Mouse (Mus musculus) kidney, postnatal 14 days (tissue): ENCODE measurements around the gene Wnt5a.

Source experiments
- DNase-seq: peaks from one replicate; pipeline ENCODE4 v3.0.0; 2022; ENCODE audit warnings: mixed read lengths

Gene Wnt5a

DNA sequence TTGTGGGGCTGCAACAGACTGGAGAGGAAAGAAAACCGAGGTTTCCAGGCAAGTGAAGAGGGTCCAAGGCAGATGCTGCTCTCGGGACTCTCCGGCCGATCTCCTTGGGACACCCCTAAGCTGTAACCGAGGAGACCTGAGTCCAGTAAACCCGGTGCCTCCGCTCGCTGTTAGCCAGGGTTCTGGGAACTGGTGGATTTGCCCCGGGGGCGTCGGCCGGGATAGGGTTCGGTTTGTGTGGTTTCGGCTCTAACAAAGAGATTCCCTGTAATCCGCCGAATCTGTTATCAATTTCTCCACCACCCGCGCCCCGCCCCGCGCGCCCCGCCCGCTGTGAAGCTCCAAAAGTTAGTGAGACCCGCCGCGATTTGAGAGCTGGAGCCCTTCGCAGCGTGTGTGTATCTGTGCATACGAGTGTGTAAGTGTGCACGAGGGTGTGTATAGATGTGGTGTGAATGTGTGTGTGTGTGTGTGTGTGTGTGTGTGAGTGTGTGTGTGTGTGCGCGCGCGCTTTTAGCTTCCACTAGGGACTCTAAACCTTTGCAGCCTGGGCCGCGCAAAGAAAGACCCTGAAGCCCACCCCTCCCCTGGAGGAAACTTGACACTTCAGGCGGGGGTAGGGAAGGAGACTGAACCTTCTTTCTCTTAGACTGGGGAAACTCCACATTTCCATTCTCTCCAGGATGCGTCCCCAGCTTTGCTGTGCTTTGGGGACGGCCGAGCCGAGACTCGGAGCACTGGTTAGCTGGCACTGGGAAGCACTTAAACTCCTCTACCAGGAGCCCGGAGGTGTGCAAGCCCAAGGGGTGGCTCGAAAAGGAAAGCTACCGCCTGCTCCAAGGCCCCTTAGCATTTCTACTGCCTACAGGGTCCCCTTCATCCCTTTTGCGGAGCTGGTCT is 5.1 kb downstream of the Wnt5a start:
- peak; percentile 30 for DNase-seq

DNA sequence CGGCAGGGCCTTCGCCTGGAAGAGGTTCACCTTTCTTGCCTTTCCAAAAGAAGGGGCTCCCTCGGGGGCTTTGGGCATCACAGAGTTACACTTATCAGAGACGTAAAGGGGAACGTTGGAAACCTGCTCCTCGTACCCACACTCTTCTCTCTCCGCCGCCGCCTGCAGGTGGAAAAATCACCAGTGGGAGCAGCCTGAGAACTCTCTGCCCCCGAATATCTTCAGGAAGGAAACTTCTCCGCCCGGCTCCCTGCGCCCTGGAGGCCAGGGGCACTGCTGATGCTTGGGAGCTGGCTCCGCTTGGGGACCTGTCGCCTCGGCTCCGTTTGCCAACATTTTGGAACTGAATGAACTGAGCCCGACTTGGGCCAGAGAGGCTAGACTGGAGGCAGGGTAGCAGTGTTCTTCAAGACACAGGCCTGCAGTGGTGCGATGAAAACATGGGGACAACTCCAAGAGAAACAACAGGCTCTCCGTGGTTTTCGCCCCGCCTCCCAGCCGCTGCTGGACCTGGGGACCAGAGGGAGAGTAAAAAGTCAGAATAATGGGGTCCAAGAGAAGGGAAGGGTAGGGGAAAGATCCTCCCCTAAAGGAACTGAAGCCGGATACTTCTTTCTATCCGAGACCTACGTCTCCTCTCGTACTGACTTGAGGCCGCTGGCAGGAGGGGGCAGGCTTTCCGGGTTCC is 5.9 kb downstream of the Wnt5a start:
- DNase-seq, result peak; percentile 29

DNA sequence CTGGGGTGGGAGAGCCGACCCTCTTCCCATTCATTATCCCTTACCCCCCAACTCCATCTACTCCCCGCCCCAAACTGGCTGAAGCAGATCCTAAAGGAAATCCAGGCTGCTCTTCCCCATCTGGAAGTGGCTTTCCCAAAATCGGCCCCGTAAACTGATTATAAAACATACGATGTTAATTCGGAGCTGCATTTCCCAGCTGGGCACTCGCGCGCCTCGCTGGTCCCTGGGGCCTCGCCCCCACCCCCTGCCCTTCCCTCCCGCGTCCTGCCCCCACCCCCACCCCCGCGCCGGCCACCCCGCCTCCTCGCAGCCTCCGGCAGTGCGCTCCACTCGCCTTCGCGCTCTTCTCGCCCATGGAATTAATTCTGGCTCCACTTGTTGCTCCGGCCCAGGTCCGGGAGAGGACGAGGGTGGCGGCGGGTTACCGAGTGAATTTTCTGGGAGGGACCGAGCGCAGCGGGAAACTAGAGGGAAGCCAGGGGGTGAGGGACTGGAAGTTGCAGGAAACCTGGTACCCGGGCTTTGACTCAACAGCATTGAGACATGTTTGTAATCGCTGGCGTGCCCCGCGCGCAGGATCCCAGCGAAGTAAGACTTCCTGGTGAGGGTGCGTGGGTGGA is 6.6 kb downstream of the Wnt5a start:
- peak; percentile 51 for DNase-seq

DNA sequence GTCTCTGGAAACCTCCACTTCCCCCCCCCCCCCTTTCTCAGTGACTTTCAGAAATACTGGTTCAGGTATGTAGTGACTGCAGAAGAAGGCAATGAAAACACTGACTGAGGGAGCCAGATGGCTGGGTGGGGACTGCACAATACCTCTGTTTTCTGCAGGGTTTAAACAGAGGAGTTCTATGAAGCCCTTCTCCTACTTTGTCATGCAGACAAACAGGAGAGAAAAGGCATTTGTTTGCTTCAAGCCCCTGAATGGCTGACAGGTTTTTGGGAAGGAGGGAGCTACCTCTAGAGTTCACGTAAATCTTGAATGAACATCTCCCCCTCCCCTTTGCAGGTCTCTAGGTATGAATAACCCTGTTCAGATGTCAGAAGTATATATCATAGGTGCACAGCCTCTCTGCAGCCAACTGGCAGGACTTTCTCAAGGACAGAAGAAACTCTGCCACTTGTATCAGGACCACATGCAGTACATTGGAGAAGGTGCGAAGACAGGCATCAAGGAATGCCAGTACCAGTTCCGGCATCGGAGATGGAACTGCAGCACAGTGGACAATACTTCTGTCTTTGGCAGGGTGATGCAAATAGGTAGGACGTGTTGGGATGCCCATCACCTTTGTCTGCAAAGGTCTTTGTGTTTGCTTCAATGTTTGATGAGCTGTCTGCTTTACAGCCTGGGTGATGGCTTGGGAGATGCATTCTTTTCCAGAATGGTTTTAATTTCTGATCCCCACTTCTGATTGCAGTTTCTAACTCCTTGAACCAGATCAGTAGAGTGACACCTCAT is 8.4 kb downstream of the Wnt5a start:
- DNase-seq, result no peak

DNA sequence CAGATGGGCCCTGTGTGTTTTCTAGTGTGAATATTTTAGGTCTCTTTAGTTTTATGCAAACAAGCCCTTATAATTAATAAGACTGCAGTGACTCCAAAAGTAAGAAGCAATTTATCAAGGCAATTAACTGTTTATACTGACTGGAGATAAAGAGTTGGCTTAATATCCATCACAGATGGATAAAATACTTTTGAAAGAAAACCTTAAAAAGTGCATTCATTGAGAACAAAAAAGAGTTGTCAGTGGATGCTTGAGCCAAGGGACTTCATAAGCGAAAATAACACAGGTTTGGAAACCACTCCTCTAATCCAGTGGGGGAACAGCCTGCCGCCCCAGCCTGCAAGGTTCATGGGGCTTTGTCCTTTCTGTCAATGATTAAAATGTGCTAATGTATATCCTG is 9.6 kb downstream of the Wnt5a start:
- DNase-seq, result no peak

DNA sequence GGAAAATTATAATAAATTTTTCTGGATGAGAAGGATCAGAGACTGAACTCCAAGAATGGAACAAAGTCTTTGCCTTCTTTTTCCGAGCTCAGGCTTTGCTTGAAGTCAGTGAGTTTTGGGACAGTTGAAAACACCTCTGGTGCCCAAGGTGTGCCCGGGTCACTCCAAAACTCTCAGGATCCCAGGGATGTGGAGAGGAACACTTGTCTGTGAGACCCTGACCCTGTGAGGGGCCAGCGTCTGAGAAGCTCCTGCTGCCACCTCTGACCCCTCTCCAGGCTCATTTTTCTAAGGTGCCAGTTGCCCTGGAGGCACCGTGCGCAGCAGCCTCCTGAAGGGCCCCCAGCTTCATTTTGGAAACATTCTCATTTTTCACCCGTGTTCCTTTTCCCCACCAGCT is 10.8 kb downstream of the Wnt5a start:
- DNase-seq, result no peak

DNA sequence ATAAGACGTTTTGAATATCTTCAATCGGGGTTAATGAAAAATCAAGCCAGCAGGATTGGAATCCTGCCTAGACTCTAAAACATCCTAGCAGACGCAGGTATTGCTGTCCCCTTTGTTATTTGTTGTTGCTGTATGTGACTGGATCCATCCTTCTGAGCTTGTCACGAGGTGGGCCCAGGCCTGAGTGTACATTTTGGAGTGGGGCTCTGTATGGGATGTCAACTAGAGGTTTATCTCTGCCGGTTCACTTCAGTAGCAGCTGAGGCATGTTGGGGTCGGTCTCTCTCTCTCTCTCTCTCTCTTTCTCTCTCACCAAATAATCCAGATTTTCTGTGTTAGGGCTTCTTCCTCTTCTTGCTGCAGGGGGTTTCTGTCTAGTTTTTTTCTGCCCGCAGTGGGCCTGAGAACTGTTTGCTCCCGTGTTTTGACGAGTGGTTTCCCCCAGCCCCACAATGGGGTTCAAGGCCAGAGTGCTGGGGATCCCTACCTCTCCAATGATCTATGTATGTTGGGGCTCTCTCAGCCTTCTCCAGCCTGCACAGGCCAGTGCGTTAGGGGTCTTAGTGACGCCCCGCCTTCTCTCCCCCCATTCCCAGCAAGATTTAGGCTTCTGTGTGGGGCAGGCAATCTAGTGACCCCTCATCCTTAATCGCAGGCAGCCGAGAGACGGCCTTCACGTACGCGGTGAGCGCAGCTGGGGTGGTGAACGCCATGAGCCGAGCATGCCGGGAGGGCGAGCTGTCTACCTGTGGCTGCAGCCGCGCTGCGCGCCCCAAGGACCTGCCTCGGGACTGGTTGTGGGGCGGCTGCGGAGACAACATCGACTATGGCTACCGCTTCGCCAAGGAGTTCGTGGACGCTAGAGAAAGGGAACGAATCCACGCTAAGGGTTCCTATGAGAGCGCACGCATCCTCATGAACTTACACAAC is 13.3 kb downstream of the Wnt5a start:
- DNase-seq, result no peak

DNA sequence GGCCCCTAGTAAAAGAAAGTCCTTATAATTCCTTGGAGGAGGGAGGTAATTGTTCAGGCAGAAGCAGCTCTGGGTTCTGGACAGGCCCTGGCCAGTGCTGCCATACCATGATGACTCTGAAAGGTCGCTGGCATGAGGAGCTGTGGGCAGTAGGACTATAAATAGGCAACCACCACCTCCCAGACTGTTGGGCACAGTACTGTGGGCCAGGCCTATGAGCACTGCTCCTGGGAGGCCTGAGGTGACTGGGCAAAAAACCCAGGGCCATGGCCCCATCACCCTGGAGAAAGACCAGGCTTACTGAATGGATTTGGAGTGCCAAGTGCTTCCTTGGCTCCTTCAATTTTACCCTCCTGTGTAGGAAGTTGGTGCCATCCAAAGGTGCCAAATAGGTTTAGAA is 16.6 kb downstream of the Wnt5a start:
- DNase-seq, result no peak

DNA sequence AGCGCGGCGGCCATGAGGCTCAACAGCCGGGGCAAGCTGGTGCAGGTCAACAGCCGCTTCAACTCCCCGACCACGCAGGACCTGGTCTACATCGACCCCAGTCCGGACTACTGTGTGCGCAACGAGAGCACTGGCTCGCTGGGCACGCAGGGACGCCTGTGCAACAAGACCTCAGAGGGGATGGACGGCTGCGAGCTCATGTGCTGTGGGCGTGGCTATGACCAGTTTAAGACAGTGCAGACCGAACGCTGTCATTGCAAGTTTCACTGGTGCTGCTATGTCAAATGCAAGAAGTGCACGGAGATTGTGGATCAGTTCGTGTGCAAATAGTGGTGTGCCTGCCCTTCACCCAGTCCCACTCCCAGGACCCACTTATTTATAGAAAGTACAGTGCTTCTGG is 18.1 kb downstream of the Wnt5a start:
- no peak for DNase-seq

DNA sequence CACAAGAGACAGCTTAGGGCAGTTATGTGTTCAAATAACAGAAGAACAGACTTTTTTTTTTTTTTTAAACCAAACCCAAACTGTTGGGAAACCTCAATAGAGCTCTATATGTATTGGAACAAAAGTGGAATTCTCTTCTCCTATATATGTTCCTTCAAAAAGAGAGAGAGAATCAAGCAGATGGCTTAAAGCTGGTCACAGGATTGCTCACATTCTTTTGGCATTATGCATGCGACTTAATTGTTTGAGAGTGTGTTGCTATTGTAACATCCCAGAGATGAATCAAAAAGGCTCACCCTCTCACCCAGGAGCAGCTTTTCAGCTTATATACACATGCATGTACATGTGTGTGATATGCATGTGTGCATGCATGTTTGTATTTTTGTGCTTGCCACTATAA is 21.0 kb downstream of the Wnt5a start:
- DNase-seq, result no peak

DNA sequence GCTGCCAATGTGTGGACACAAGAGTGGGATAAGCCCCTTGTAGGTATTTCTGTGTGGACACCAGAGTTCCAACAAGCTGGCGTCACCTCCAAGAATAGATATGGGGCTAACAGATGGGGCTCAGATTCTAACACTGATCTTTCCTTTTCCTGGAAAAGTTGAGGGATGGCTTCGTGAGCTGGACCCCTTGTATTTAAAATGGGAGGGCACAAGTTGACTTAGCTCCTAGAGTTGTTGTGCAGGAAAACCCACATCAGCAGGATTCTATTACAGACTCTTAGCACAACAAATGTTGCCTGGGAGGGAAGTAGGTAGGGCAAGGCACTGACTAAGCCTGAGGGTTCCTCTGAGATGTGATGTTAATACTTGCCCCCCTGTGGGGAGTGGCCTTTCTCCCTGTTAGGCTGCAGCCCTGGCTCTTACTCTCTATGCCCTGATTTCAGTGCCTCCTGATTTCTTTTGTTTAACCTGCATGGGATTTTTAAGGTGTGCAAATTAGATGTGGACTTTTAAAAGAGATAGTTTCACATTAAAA is 23.7 kb downstream of the Wnt5a start:
- no peak for DNase-seq

DNA sequence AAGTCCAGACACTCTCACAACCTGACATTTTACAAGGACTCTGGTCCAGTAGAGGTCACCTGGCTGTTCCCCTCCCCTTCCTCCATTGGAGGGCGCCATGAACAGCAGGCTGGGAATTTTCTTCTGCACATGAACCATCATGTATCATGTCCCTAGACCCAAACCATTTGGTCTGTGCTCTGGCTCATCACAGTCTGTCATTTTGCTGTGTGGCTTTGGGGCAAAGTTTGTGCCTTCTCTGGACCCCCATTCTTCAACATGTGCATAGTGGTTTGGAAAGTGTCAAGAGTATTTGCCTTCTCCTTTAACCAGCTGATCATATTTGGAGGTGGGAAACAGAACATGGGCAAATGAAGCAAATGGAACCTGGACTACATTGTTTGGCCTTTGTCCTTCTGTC is 27.0 kb downstream of the Wnt5a start:
- no peak for DNase-seq

DNA sequence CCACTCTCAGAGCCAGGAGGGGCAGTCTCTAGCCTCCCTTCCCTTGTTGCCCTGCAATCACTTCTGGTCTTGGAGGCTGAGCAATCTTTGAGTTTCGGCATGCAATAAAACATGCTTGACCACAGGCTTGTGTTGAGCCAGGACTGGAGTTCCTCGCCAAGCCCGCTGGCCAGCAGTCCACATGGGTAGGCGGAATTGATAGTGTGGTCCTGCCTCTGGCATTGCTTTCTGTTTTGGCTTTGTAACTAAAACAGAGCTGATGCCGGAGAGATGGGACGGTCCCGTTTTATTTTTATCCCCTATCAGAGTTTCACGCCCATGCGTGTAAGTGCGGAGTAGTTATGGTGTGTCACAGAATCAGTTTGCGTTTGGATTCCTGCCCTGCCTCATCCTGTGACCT is 28.4 kb downstream of the Wnt5a start:
- no peak for DNase-seq

DNA sequence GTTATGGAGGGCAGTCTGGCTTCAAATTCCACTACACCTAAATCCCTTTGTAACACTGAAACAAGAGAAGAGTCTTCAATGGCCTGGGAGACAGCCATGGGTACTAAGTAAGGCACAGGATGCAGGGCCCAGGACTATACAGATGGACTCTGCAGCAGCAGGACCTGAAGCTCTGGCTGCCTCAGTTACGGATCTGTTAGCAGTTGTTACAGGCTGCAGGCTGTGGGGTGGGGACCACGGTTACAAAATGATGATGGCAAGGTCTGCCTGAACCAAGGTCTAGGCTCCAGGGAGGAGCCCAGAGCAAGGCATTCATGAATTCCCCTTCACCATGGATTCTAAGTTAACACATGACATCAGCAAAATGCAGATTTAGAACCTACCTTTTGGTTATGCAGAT is 29.3 kb downstream of the Wnt5a start:
- no peak for DNase-seq

DNA sequence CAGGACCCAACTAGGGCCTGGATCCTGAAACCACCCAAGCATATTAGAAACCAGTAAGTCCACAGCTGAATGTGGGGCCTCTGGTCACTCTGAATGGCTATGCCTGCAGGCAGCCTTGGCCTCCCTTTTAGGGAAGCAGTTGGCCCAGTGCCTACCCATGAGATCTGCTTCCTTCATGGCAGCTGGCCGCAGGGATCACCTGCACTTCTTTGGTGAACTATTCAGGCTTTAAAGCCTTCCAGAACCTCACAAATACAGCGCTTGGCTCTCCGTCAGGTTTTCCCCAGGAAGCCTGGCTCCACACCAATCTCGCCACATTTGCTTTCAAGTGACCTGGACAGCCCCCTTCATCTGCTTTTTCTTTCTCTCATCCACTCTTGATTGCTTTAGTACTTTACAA is 31.3 kb downstream of the Wnt5a start:
- peak; percentile 36 for DNase-seq

DNA sequence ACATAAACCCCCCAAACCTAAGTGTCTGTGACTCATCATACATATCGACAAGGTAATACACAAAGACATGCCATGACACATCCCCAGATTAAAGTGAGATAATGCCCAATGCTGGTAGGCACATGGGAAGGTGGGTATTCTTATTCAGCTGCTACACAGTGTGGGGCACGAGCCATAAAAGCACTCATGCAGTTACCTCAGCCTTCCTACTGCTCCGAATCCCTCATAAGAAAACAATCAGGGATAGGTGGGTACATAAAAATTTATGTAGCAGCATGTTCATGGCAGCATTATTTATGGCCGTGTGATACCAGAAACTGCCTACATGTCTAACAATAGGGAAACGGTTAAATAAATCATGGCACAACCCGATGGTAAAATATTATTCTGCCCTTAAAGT is 35.0 kb downstream of the Wnt5a start:
- no peak for DNase-seq

DNA sequence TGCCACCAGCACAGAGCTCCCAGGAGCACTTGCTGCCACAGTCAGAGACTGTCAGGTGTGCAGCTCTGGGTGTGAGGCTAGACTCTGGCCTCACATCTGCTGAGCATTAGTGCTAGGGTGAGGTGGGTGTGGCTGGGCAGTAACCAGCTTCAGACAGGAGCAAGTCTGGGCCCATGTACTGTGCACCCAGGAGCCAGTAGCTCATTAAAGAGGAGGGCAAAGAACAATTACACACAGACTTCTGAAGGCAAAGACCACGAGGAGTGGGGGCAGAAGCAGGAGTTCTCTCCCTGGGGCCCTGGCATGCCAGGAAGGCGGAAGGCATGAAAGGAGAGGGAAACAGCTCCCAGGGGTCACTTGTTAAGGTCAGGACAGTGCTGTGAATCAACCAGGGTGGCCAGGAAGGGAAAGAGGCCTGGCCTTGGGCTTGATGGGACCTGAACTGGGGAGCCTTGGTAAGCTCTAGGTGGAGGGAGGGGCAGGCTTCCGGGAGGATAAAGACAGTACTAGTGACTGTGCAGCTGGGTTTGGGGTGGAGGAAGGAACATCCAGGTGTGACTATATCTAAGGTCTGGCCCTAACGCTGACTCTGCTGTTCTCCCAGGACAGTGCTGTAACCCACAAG is 37.7 kb downstream of the Wnt5a start:
- DNase-seq, result peak; percentile 76

DNA sequence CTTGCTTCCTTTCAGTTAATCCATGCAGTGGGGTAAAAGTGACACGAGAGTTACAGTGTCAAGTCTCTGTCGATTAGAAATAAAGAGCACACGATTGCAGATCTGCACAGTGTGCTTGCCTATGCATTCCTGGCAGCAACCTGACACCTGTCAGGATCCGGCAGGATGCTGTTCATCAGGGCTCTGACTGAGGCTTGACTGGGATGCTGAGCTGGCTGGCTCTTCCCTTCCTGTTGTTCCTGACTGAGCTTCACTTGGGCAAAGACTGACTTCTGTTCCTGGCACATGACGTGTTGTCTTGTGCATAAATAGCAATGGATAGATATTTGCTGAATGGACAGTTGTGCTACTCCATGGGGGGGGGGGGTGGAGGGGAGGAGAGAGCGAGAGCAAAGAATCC is 57.3 kb downstream of the Wnt5a start:
- no peak for DNase-seq
